ENCODE assay signal across 8 mouse cellular contexts in the genomic region with DNA sequence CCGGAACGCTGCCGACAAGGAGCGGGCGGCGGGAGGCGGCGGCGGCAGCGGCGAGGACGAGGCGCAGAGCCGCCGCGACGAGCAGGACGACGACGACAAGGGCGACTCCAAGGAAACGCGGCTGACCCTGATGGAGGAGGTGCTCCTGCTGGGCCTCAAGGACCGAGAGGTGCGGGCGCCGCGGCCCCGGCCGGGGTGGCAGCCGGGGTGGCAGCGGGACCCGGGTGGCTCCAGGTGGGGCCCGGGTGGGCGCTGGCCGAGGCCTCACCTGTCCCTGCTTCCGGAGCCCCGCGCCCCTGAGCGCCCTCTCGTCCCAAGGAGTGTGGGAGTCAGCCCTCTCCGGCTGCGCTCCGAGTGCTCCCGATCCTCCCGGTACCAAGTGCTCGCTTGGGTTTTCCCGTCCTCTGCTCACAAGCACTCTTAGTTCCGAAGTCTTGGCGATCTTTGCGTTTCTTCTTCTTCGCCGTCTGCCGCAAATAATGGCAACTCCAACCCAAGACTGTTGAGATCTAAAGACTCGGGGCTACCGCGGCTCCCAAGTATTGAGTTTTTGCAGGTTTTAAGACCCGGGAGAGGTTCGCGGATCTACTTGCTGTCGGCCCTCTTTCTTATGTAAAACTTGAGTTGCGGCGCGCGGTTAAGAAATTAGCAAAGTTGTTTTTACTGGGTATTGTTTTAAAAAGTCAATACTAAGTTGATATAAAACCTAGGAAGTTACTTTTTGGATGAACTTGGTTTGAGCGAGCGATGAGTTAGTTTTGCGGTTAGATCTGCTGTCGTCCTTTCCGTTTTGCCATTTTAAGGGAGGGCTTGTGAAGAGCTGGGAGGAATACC. TPM values are rescaled to one million over a fixed set of nuclear protein-coding genes. Genes with fewer than 3 reads are reported as not detected.
DNase-seq lines count a peak whose midpoint lies in the region; ATAC-seq and TF ChIP-seq lines count a peak whose summit lies in the region.

A gene (minus strand): TSS at position 112 of the 834 bp plus-strand sequence.

- DNase-seq in 416B (ENCODE audit: low read depth) (peak; percentile 74), NIH3T3 (ENCODE audit: low read depth) (peak; percentile 54)
- DNase-seq in embryo, embryonic 11 days, result peak; percentile 63
- DNase-seq in heart, adult 2 months, result peak; percentile 61 to 73
- DNase-seq in kidney, adult 18-20 months, result peak; percentile 64
- peak; percentile 84 for DNase-seq in neural tube, embryonic 10.5 days (ENCODE audit: extremely low spot score, low spot score)
- peak; percentile 38 to 41 for DNase-seq in thymus, adult 18-20 months

- peaks cover 11% of the 10 kb centered on the region for H3K4me1 ChIP-seq in heart, adult 2 months (ENCODE audit: control insufficient read depth, insufficient read depth, low read length)
- H3K4me1 ChIP-seq in liver, embryonic 15.5 days (replicated peaks), result peaks cover 49% of the 10 kb centered on the region

- intact Hi-C loops in heart, adult 2 months (cut with DNase I), result loop anchor here (5.0 kb wide), 1 partner anchor 125 kb away; no protein-coding TSS in a partner anchor

- no peak for TF ChIP-seq CTCF in heart, adult 2 months (IDR thresholded peaks at IDR 0.05)

- peak within 1 kb of the TSS; percentile 100 for H3K9ac ChIP-seq in heart, adult 2 months (ENCODE audit: low read depth, low read length)
- H3K9ac ChIP-seq in liver, embryonic 15.5 days, result peak within 1 kb of the TSS; percentile 100

- H3K4me3 ChIP-seq in heart, adult 2 months, result peak within 1 kb of the TSS; percentile 96
- peak within 1 kb of the TSS; percentile 100 for H3K4me3 ChIP-seq in liver, embryonic 15.5 days (replicated peaks)

- no peaks in the 10 kb centered on the region for H3K9me3 ChIP-seq in liver, embryonic 15.5 days (replicated peaks)

- TF ChIP-seq POLR2A in heart, adult 2 months (IDR thresholded peaks at IDR 0.05; ENCODE audit: insufficient read depth, low read depth, low read length), result no peak

- H3K4me2 ChIP-seq in liver, embryonic 15.5 days, result peak within 1 kb of the TSS; percentile 92

- WGBS in heart, adult 2 months, result under 1% methylated on average over 69 of the region's 70 CpGs
- WGBS in liver, embryonic 15.5 days (ENCODE audit: insufficient replicate concordance), result under 1% methylated on average over 68 of the region's 70 CpGs

- no peak for TF ChIP-seq EP300 in heart, adult 2 months (IDR thresholded peaks at IDR 0.05; ENCODE audit: insufficient read depth, low read depth, low read length)

- peak within 1 kb of the TSS; percentile 99 for H3K27ac ChIP-seq in heart, adult 2 months
- H3K27ac ChIP-seq in liver, embryonic 15.5 days (replicated peaks), result peak within 1 kb of the TSS; percentile 94

- peak; percentile 42 for ATAC-seq in liver, embryonic 15.5 days (ENCODE audit: insufficient read depth)

- H3K27me3 ChIP-seq in heart, adult 2 months (ENCODE audit: control insufficient read depth, insufficient read depth, low read length), result no peaks in the 10 kb centered on the region
- peaks cover 5% of the 10 kb centered on the region for H3K27me3 ChIP-seq in liver, embryonic 15.5 days

- H3K79me2 ChIP-seq in heart, adult 2 months (replicated peaks; ENCODE audit: control insufficient read depth, insufficient read depth, low read length), result peaks cover 10% of the 10 kb centered on the region

- peaks cover 18% of the 10 kb centered on the region for H3K36me3 ChIP-seq in heart, adult 2 months (ENCODE audit: control insufficient read depth, insufficient read depth, low read length)
- peaks cover 4% of the 10 kb centered on the region for H3K36me3 ChIP-seq in liver, embryonic 15.5 days (replicated peaks)

RNA-seq across cellular contexts. Expression of the gene that starts here (rescaled TPM):
- not detected for total RNA-seq in heart, adult 2 months (2021)
- not detected in 2 replicates for polyA plus RNA-seq in heart, adult 2 months (2012; rRNA removed)
- polyA plus RNA-seq in liver, embryonic 15.5 days (2015; fragmentation: Nextera tagmentation; extraction: Ambion mirVana), result 0.40 and 0.77 TPM in 2 replicates

Comparison
In these comparisons a context has a peak if more than half of its experiments do, and no peak if none do; other contexts are left out.
1. Peak in every context shown above with its lines: DNase-seq, ATAC-seq, H3K4me3 ChIP-seq and H3K27ac ChIP-seq.
2. Peak in DNase-seq, H3K4me3 ChIP-seq, H3K27ac ChIP-seq and H3K9ac ChIP-seq in heart, adult 2 months; RNA of the gene not detected or under 1 TPM.
3. Peak in ATAC-seq, H3K4me3 ChIP-seq, H3K27ac ChIP-seq, H3K9ac ChIP-seq and H3K4me2 ChIP-seq in liver, embryonic 15.5 days; RNA of the gene not detected or under 1 TPM.